Mouse (Mus musculus) heart, adult 2 months (tissue): ENCODE measurements at regions not wholly inside any gene's neighbourhood (a gene's known extent, or its start where the extent isn't known, plus 50 kb on each side); places are given as distances from the start of the nearest gene placed in this dataset.

ENCODE experiments used
- CTCF ChIP-seq: fragments of 200-600 bp; IDR thresholded peaks from 2 replicates; pipeline ENCODE4 v1.8.1; 2022; ENCODE audit warnings: antibody characterized with exemption, mild to moderate bottlenecking, moderate library complexity
- EP300 ChIP-seq: fragments of 200-500 bp; IDR thresholded peaks from 2 replicates; pipeline ENCODE4 v1.6.1; 2011; ENCODE audit warnings: low read depth, low read length, control low read depth; ENCODE audit not compliant: insufficient read depth
- POLR2A ChIP-seq: fragments of 200-500 bp; IDR thresholded peaks from 2 replicates; pipeline ENCODE4 v1.6.1; 2011; ENCODE audit warnings: mild to moderate bottlenecking, low read depth, low read length, control low read depth; ENCODE audit not compliant: insufficient read depth

- no peak for TF ChIP-seq CTCF
- no peak for TF ChIP-seq POLR2A
- no peak for TF ChIP-seq EP300
Observed at GRCm38 (mm10) chr4:40400089-40400488, 71.9 kb upstream of the Tmem215 start.
